ENCODE assay signal across 8 mouse cellular contexts in genomic region chr14:21050734-21051133, GRCm38 (mm10). TPM values are rescaled to one million over a fixed set of nuclear protein-coding genes. Genes with fewer than 3 reads are reported as not detected.
DNase-seq lines count a peak whose midpoint lies in the region; ATAC-seq and TF ChIP-seq lines count a peak whose summit lies in the region.

No protein-coding gene starts in this region.

- 70% methylated on average over 3 of the region's 3 CpGs for WGBS in lung, adult 2 months
- WGBS in heart, embryonic 14.5 days, result 73% methylated on average over 3 of the region's 3 CpGs
- 60% methylated on average over 3 of the region's 3 CpGs for WGBS in liver, embryonic 14.5 days (ENCODE audit: insufficient replicate concordance)
- 77% methylated on average over 3 of the region's 3 CpGs for WGBS in stomach, embryonic 15.5 days

- peak; percentile 50 for TF ChIP-seq CTCF in lung, adult 2 months (IDR thresholded peaks at IDR 0.05; ENCODE audit: insufficient read depth, low read length)
- peak; percentile 78 for TF ChIP-seq CTCF in liver, embryonic 14.5 days (IDR thresholded peaks at IDR 0.05; ENCODE audit: low read depth)

- peaks cover 6% of the 10 kb centered on the region; the same call in 1 of the 2 replicates for H3K9me3 ChIP-seq in heart, embryonic 14.5 days (ENCODE audit: control insufficient read depth, low read length)
- H3K9me3 ChIP-seq in liver, embryonic 14.5 days (ENCODE audit: control insufficient read depth, low read length), result peaks cover 3% of the 10 kb centered on the region
- no peaks in the 10 kb centered on the region for H3K9me3 ChIP-seq in stomach, embryonic 15.5 days

- peak overlapping the region; percentile 76; the same call in 1 of the 2 replicates for H3K4me2 ChIP-seq in heart, embryonic 14.5 days (ENCODE audit: low read length)
- peak overlapping the region; percentile 84 for H3K4me2 ChIP-seq in liver, embryonic 14.5 days (ENCODE audit: low read depth)
- H3K4me2 ChIP-seq in stomach, embryonic 15.5 days, result 0 out of 2 replicates have a peak overlapping the region, but pooled peaks have one; percentile 95

- H3K36me3 ChIP-seq in heart, embryonic 14.5 days (ENCODE audit: control insufficient read depth, insufficient read depth, low read length), result peaks cover 11% of the 10 kb centered on the region; the same call in 1 of the 2 replicates
- H3K36me3 ChIP-seq in liver, embryonic 14.5 days (replicated peaks; ENCODE audit: control insufficient read depth, insufficient read depth, low read depth), result no peaks in the 10 kb centered on the region
- H3K36me3 ChIP-seq in stomach, embryonic 15.5 days, result no peaks in the 10 kb centered on the region

- no peak overlapping the region for H3K4me3 ChIP-seq in lung, adult 2 months (replicated peaks; ENCODE audit: extremely low read depth, low read depth, low read length)
- H3K4me3 ChIP-seq in heart, embryonic 14.5 days (ENCODE audit: control insufficient read depth in 1 of 2, insufficient read depth in 1 of 2, low read depth in 1 of 2, low read length in 2 of 2), result no peak overlapping the region
- peak overlapping the region in 1 of 2 experiments; percentile 97; a peak in 2 of 4 replicates for H3K4me3 ChIP-seq in liver, embryonic 14.5 days (ENCODE audit: insufficient read depth in 1 of 2, low read depth in 2 of 2, low read length in 2 of 2)
- peak overlapping the region; percentile 87; the same call in 1 of the 2 replicates for H3K4me3 ChIP-seq in stomach, embryonic 15.5 days (replicated peaks)

- no peaks in the 10 kb centered on the region for H3K27me3 ChIP-seq in heart, embryonic 14.5 days (ENCODE audit: control insufficient read depth, insufficient read depth, low read length)
- H3K27me3 ChIP-seq in liver, embryonic 14.5 days (ENCODE audit: control insufficient read depth, insufficient read depth, low read length), result no peaks in the 10 kb centered on the region
- H3K27me3 ChIP-seq in stomach, embryonic 15.5 days (replicated peaks), result no peaks in the 10 kb centered on the region

- no peak overlapping the region for H3K9ac ChIP-seq in heart, embryonic 14.5 days (ENCODE audit: low read length)
- no peak overlapping the region for H3K9ac ChIP-seq in liver, embryonic 14.5 days (replicated peaks)
- H3K9ac ChIP-seq in stomach, embryonic 15.5 days, result no peak overlapping the region

- TF ChIP-seq EP300 in liver, embryonic 14.5 days (IDR thresholded peaks at IDR 0.05; ENCODE audit: low read depth), result no peak

- peaks cover 4% of the 10 kb centered on the region for H3K4me1 ChIP-seq in lung, adult 2 months (ENCODE audit: control insufficient read depth, insufficient read depth, low read length)
- peaks cover 0 to 34% of the 10 kb centered on the region in 2 experiments; a peak in 3 of 4 replicates for H3K4me1 ChIP-seq in heart, embryonic 14.5 days (ENCODE audit: control insufficient read depth in 2 of 2, insufficient read depth in 2 of 2, low read length in 2 of 2)
- peaks cover 3 to 8% of the 10 kb centered on the region in 2 experiments for H3K4me1 ChIP-seq in liver, embryonic 14.5 days (replicated peaks; ENCODE audit: control insufficient read depth in 2 of 2, insufficient read depth in 2 of 2, low read length in 1 of 2)
- H3K4me1 ChIP-seq in stomach, embryonic 15.5 days, result 0 out of 2 replicates have a peak, but pooled peaks cover 4% of the 10 kb centered on the region

- DNase-seq in CD4-positive, CD25-positive, alpha-beta regulatory T cell, adult 2 months (ENCODE audit: low read depth, low spot score), result peak; percentile 81
- DNase-seq in lung, adult 2 months, result no peak
- DNase-seq in lung, postnatal 25 days (ENCODE audit: low spot score), result no peak
- peak; percentile 51 to 62 (median 52) for DNase-seq in liver, embryonic 14.5 days (ENCODE audit: low read depth in 3 of 3, low spot score in 3 of 3)
- DNase-seq in layer of hippocampus, adult 18-20 months (ENCODE audit: low spot score in 2 of 2), result no peak

- no peak for TF ChIP-seq POLR2A in lung, adult 2 months (IDR thresholded peaks at IDR 0.05; ENCODE audit: borderline replicate concordance, extremely low read depth, low read depth, low read length)

- no peak for ATAC-seq in CD4-positive, CD25-positive, alpha-beta regulatory T cell, adult 4 months
- no peak for ATAC-seq in heart, embryonic 14.5 days (ENCODE audit: insufficient number of reproducible peaks, insufficient read depth, low FRiP score, low read depth)
- no peak for ATAC-seq in liver, embryonic 14.5 days (ENCODE audit: insufficient read depth)
- ATAC-seq in stomach, embryonic 15.5 days (ENCODE audit: insufficient read depth, low FRiP score, low read depth), result no peak

- no peak overlapping the region for H3K27ac ChIP-seq in heart, embryonic 14.5 days (replicated peaks in 1 of 2; ENCODE audit: control insufficient read depth in 1 of 2, insufficient read depth in 1 of 2, low read depth in 2 of 2, low read length in 2 of 2)
- H3K27ac ChIP-seq in liver, embryonic 14.5 days, result no peak overlapping the region
- no peak overlapping the region for H3K27ac ChIP-seq in stomach, embryonic 15.5 days

RNA-seq across cellular contexts. Expression of gene Ap3m1, which starts 1.6 kb away (rescaled TPM):
- 10 to 100 TPM; 63.6 to 75.8 TPM for polyA plus RNA-seq in CD4-positive, CD25-positive, alpha-beta regulatory T cell, adult 4 months (2017; shearing (Covaris generic))
- polyA plus RNA-seq in lung, adult 2 months (2012; rRNA removed), result 16.2 and 30.1 TPM in 2 replicates
- polyA plus RNA-seq in heart, embryonic 14.5 days (2014; fragmentation: Nextera tagmentation; extraction: Ambion mirVana), result 63.2 and 72.3 TPM in 2 replicates
- 11.7 and 22.3 TPM in 2 replicates for polyA plus RNA-seq in liver, embryonic 14.5 days (2012; rRNA removed)
- polyA plus RNA-seq in liver, embryonic 14.5 days (2014; fragmentation: Nextera tagmentation; extraction: Ambion mirVana), result 40.4 and 41.4 TPM in 2 replicates
- polyA plus RNA-seq in stomach, embryonic 15.5 days (2015; fragmentation: Nextera tagmentation; extraction: Ambion mirVana), result 60.2 and 63.8 TPM in 2 replicates
- total RNA-seq in layer of hippocampus, adult 18-20 months (2021), result 10 to 100 TPM; 67.2 to 70.5 TPM

RNA-seq across cellular contexts. Expression of gene Adk, which starts 1.6 kb away (rescaled TPM):
- 100 to 1,000 TPM; 117 to 132 TPM for polyA plus RNA-seq in CD4-positive, CD25-positive, alpha-beta regulatory T cell, adult 4 months (2017; shearing (Covaris generic))
- polyA plus RNA-seq in lung, adult 2 months (2012; rRNA removed), result 34.8 and 54.0 TPM in 2 replicates
- 250 and 263 TPM in 2 replicates for polyA plus RNA-seq in heart, embryonic 14.5 days (2014; fragmentation: Nextera tagmentation; extraction: Ambion mirVana)
- 43.2 and 56.9 TPM in 2 replicates for polyA plus RNA-seq in liver, embryonic 14.5 days (2012; rRNA removed)
- polyA plus RNA-seq in liver, embryonic 14.5 days (2014; fragmentation: Nextera tagmentation; extraction: Ambion mirVana), result 172 and 180 TPM in 2 replicates
- polyA plus RNA-seq in stomach, embryonic 15.5 days (2015; fragmentation: Nextera tagmentation; extraction: Ambion mirVana), result 167 and 178 TPM in 2 replicates
- total RNA-seq in layer of hippocampus, adult 18-20 months (2021), result 10 to 100 TPM; 64.2 to 69.7 TPM

Comparison
In these comparisons a context has a peak if more than half of its experiments do, and no peak if none do; other contexts are left out.
1. DNase-seq: peak in CD4-positive, CD25-positive, alpha-beta regulatory T cell, adult 2 months (single experiment) and liver, embryonic 14.5 days (3 of 3); none in lung, adult 2 months (single experiment), lung, postnatal 25 days (single experiment) and layer of hippocampus, adult 18-20 months (0 of 2).
2. Peak in every context shown above with its lines, with median percentiles within 50 percentile points of each other: H3K4me2 ChIP-seq.